Mouse (Mus musculus) erythroblast, adult 5-6 weeks (primary cell): ENCODE measurements around the gene Mthfs. TPM values are rescaled to one million over a fixed set of nuclear protein-coding genes. Genes with fewer than 3 reads are reported as not detected.

Source experiments
- ATAC-seq: replicated peaks from 2 replicates; pipeline ENCODE4 v1.8.0; 2016; ENCODE audit warnings: moderate number of reproducible peaks, mild to moderate bottlenecking, moderate TSS enrichment, inconsistent platforms; ENCODE audit not compliant: poor library complexity, low FRiP score, severe bottlenecking
- total RNA-seq, 2 experiments: library from RNA; stranded (forward) in 1 of 2; stranded (reverse) in 1 of 2; fragments of 150-400 nt in 1 of 2; fragments of 200-764, 138-1000 nt in 1 of 2; gene quantifications; 2 replicates each; pipeline versions ENCODE4 v1.2.3 to v1.2.4; 2015 to 2017; ENCODE audit warnings: low replicate concordance in 2 of 2

Mthfs gene
- total RNA-seq, 2 experiments from 2014 or later = 1.2 to 29.4 TPM

- no peak for ATAC-seq
These were observed 164.2 kb downstream of the Mthfs start for GRCm38 (mm10) chr9:89374650-89375049.

DNA sequence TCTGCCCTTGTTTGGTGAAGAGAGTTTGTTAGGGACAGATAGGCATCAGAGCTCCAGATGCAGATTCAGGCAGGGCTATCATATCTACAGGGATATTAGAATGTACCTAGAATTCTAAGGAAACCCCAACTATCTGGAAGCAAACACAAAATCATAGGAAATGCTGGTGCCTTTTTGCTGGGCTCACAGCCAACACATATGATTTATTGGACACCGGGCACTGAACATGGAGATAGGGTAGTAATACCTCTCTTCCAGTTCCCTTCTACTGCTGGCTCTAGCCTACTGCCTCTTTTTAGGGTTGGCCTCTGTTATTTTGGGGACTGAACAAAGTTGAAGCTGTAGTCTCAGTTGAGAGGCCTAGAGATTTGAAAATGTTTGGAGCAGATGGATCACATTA, 192.6 kb downstream of the Mthfs start:
- ATAC-seq = no peak

Other genes with a start within 250 kb of the Mthfs start
- gene Trim43b, start 117.8 kb upstream of the Mthfs start, total RNA-seq (2015; ENCODE audit: low replicate concordance) = not detected in 2 replicates
- 0.28 TPM in 1 of 2 replicates, not detected in the other for gene Trim43b, start 117.8 kb upstream of the Mthfs start, total RNA-seq (2017; ENCODE audit: low replicate concordance)
- 3.7 and 11.9 TPM in 2 replicates for gene Bcl2a1b, start 11.5 kb upstream of the Mthfs start, total RNA-seq (2015; ENCODE audit: low replicate concordance)
- 1.8 and 10.4 TPM in 2 replicates for gene Bcl2a1b, start 11.5 kb upstream of the Mthfs start, total RNA-seq (2017; ENCODE audit: low replicate concordance)
- not detected in 2 replicates for gene Gm29094, start 11.3 kb upstream of the Mthfs start, total RNA-seq (2015; ENCODE audit: low replicate concordance)
- gene Gm29094, start 11.3 kb upstream of the Mthfs start, total RNA-seq (2017; ENCODE audit: low replicate concordance) = 1.3 TPM in 1 of 2 replicates, not detected in the other